Mouse (Mus musculus) midbrain, postnatal 0 days (tissue): ENCODE results near the gene Gm9857. TPM values are rescaled to one million over a fixed set of nuclear protein-coding genes. Genes with fewer than 3 reads are reported as not detected.

Source experiments
- ATAC-seq: fragments of 200-750 bp; cut with Nextera tagmentation; 2 replicates; pipeline ENCODE4 v1.8.0; 2017; ENCODE audit warnings: moderate number of reproducible peaks, mild to moderate bottlenecking, moderate TSS enrichment, moderate library complexity; ENCODE audit not compliant: low FRiP score
- DNase-seq: peaks from one replicate; pipeline ENCODE4 v3.0.0-alpha.2; 2015; ENCODE audit warnings: low spot score
- H3K27ac ChIP-seq: fragments of 300-500 bp; sonication (generic); 2 replicates; pipeline ENCODE4 v1.5.1; 2014; ENCODE audit warnings: low read depth, mild to moderate bottlenecking, low read length, mixed read lengths
- H3K27me3 ChIP-seq: fragments of 300-500 bp; sonication (generic); 2 replicates; pipeline ENCODE4 v1.6.1; 2014; ENCODE audit warnings: low read length, control low read depth, mixed read lengths; ENCODE audit not compliant: insufficient read depth
- H3K36me3 ChIP-seq: fragments of 300-500 bp; sonication (generic); 2 replicates; pipeline ENCODE4 v1.6.1; 2014; ENCODE audit warnings: low read length, control low read depth, mixed read lengths; ENCODE audit not compliant: insufficient read depth
- H3K4me1 ChIP-seq: fragments of 300-500 bp; sonication (generic); 2 replicates; pipeline ENCODE4 v1.6.1; 2014; ENCODE audit warnings: mild to moderate bottlenecking, control low read depth, antibody characterized with exemption, low read length, mixed read lengths; ENCODE audit not compliant: insufficient read depth
- H3K4me2 ChIP-seq: fragments of 300-500 bp; sonication (generic); 2 replicates; pipeline ENCODE4 v1.6.1; 2014; ENCODE audit warnings: low read depth, mild to moderate bottlenecking, low read length, mixed read lengths; ENCODE audit not compliant: poor library complexity, severe bottlenecking
- H3K4me3 ChIP-seq: fragments of 300-500 bp; sonication (generic); 2 replicates; pipeline ENCODE4 v1.5.1; 2014; ENCODE audit warnings: low read depth, mild to moderate bottlenecking, low read length, moderate library complexity
- H3K9ac ChIP-seq: fragments of 300-500 bp; sonication (generic); replicated peaks from 2 replicates; pipeline ENCODE4 v1.6.1; 2014; ENCODE audit warnings: mild to moderate bottlenecking, low read length, moderate library complexity, mixed read lengths; ENCODE audit not compliant: poor library complexity, severe bottlenecking
- H3K9me3 ChIP-seq: fragments of 300-500 bp; sonication (generic); 2 replicates; pipeline ENCODE4 v1.6.1; 2016; ENCODE audit warnings: low read length, control low read depth
- CTCF ChIP-seq: IDR thresholded peaks from 2 replicates; pipeline ENCODE4 v1.5.1; 2016; ENCODE audit warnings: antibody characterized with exemption, mild to moderate bottlenecking
- WGBS: fragments of 180-500 bp; shearing (Covaris S2); extraction: QIAGEN DNeasy Blood & Tissue Kit; methylation state at CpG from one replicate; pipeline ENCODE4 v1.1.7; 2014; 5-methylcytosine and 5-hydroxymethylcytosine counted together
- polyA plus RNA-seq: library from polyadenylated mRNA; unstranded; fragments of >200 nt; fragmentation: Nextera tagmentation; extraction: Ambion mirVana; gene quantifications from 2 replicates; pipeline ENCODE4 v1.2.1, GENCODE M21; 2015
- total RNA-seq: library from RNA; depleted of rRNA; stranded (reverse); fragments of >200 nt; gene quantifications from 2 replicates; pipeline ENCODE4 v1.2.3, GENCODE M21; 2014

Gene Gm9857
- total and polyA plus RNA-seq, 2 experiments from 2014 or later = not detected

GRCm38 (mm10) chr3:108921822-108922221 is 18.4 kb downstream of the Gm9857 start:
- H3K4me3 ChIP-seq = no peak overlapping the region
- no peaks in the 10 kb centered on the region for H3K27me3 ChIP-seq
- H3K9me3 ChIP-seq = no peaks in the 10 kb centered on the region
- no peak overlapping the region for H3K9ac ChIP-seq
- DNase-seq = no peak
- no peak for TF ChIP-seq CTCF
- no peak overlapping the region for H3K27ac ChIP-seq
- H3K4me2 ChIP-seq = no peak overlapping the region
- no peak for ATAC-seq
- H3K4me1 ChIP-seq = no peaks in the 10 kb centered on the region
- 84% methylated on average over 1 of the region's 1 CpGs for WGBS
- H3K36me3 ChIP-seq = no peaks in the 10 kb centered on the region

DNA sequence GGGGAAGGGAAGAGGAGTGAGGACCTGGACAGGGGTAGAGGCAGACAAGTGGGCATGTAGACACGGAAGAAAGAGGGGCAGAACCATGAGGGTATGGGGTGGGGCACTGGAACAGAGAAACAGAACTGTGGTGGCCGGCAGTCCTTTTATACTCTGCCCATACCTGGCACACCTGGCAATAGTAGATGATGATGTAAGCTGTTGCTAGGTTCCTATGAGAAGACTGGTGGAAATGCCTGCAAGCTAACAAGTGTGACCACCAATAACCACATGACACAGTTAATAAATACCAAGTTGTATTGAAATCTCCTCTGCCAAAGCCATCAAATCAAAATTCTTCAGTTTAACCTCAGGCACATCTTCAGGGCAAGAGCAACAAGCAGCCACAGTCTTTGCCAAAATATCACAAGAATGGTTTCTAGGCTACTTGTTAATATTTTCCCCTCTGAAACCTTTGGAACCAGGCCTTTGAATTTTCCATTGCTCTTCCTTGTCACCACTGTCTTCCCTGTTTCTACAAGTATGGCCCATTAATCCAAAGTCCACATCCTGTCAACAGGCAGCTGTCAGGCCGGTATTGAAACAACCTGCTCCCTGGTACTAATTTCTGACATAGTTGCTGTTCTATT is 19.7 kb downstream of the Gm9857 start:
- Histone ChIP-seq H3K4me2 (no peak overlapping the region), H3K36me3 (no peaks in the 10 kb centered on the region), H3K27ac (no peak overlapping the region), H3K9ac (no peak overlapping the region), H3K4me1 (no peaks in the 10 kb centered on the region), H3K9me3 (no peaks in the 10 kb centered on the region), H3K27me3 (no peaks in the 10 kb centered on the region), H3K4me3 (no peak overlapping the region)
- no peak for DNase-seq
- no peak for ATAC-seq
- 91% methylated on average over 3 of the region's 3 CpGs for WGBS
- TF ChIP-seq CTCF = no peak

DNA sequence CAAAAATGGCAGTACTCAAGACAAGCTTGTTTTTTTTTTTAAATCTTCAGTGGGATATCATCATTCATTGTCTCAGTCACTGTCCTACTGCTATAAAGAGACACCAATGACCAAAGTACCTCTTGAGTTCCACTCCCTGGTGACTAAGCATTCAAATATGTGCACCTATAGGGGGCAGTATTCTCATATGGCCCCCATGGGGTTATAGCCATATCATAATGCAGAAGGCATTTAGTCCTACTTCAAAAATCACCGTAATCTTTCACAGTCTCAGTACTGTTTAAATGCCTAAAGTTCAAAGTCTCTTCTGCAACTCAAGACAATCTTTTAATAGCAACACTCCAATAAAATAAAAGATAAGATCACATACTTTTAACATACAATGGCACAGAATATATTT is 21.4 kb downstream of the Gm9857 start:
- WGBS = 93% methylated on average over 1 of the region's 1 CpGs
- no peaks in the 10 kb centered on the region for H3K9me3 ChIP-seq
- H3K27ac ChIP-seq = no peak overlapping the region
- no peak overlapping the region for H3K4me2 ChIP-seq
- H3K9ac ChIP-seq = no peak overlapping the region
- DNase-seq (no peak), ATAC-seq (no peak)
- no peaks in the 10 kb centered on the region for H3K27me3 ChIP-seq
- H3K4me1 ChIP-seq = no peaks in the 10 kb centered on the region
- TF ChIP-seq CTCF = no peak
- no peaks in the 10 kb centered on the region for H3K36me3 ChIP-seq
- H3K4me3 ChIP-seq = no peak overlapping the region

GRCm38 (mm10) chr3:108917986-108918385 is 22.3 kb downstream of the Gm9857 start:
- Histone ChIP-seq H3K4me2 (no peak overlapping the region), H3K27me3 (no peaks in the 10 kb centered on the region), H3K27ac (no peak overlapping the region), H3K36me3 (no peaks in the 10 kb centered on the region), H3K4me3 (no peak overlapping the region), H3K9me3 (no peaks in the 10 kb centered on the region), H3K9ac (no peak overlapping the region), H3K4me1 (no peaks in the 10 kb centered on the region)
- ATAC-seq (no peak), DNase-seq (no peak)
- no peak for TF ChIP-seq CTCF
- 54% methylated on average over 3 of the region's 3 CpGs for WGBS

GRCm38 (mm10) chr3:108916857-108917256 is 23.4 kb downstream of the Gm9857 start:
- H3K4me2 ChIP-seq = no peak overlapping the region
- 31% methylated on average over 4 of the region's 4 CpGs for WGBS
- TF ChIP-seq CTCF = no peak
- H3K27ac ChIP-seq = no peak overlapping the region
- ATAC-seq (no peak), DNase-seq (no peak)
- no peaks in the 10 kb centered on the region for H3K4me1 ChIP-seq
- no peak overlapping the region for H3K4me3 ChIP-seq
- H3K27me3 ChIP-seq = no peaks in the 10 kb centered on the region
- no peaks in the 10 kb centered on the region for H3K36me3 ChIP-seq
- no peaks in the 10 kb centered on the region for H3K9me3 ChIP-seq
- no peak overlapping the region for H3K9ac ChIP-seq

DNA sequence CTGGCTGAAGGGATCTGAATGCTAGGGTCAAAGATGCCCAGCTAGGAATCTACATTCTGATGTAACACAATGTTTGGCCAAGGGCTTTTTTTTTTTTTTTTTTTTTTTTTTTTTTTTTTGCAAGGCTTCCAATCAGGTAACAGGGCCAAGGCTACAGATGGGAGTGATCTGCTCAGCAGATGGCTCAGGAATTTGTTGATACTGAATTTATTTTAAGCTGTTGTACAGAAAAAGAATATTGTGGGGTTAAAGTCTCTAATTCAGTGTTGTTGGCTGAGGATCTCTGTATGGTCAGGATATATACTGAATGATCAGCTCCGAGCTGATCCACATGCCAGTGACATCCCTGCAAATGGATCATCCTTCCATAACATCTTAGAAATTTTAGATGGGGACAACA is 24.2 kb downstream of the Gm9857 start:
- Histone ChIP-seq H3K9me3 (no peaks in the 10 kb centered on the region), H3K27me3 (no peaks in the 10 kb centered on the region), H3K4me3 (no peak overlapping the region), H3K4me2 (no peak overlapping the region), H3K36me3 (no peaks in the 10 kb centered on the region), H3K4me1 (no peaks in the 10 kb centered on the region), H3K9ac (no peak overlapping the region), H3K27ac (no peak overlapping the region)
- 81% methylated on average over 1 of the region's 1 CpGs for WGBS
- DNase-seq (no peak), ATAC-seq (no peak)
- no peak for TF ChIP-seq CTCF
